Mouse (Mus musculus) ovary, postnatal 14 days (tissue): ENCODE results near the gene Gm15097.
A peak's percentile ranks its signal among the peaks of the same experiment; 100 is the strongest.
"Not testable (repeated sequence)": the region's sequence is repeated elsewhere in the genome, so short reads cannot be mapped to it uniquely, and the experiment has no call there.

Experiments
- DNase-seq: peaks from one replicate; pipeline ENCODE4 v3.0.0; 2022; ENCODE audit warnings: low spot score

Gene Gm15097

GRCm38 (mm10) chrX:149784173-149784572 lies at the start of gene Gm15097:
Gm15097 (plus strand) TSS chrX:149784473.
- not testable (repeated sequence) for DNase-seq

DNA sequence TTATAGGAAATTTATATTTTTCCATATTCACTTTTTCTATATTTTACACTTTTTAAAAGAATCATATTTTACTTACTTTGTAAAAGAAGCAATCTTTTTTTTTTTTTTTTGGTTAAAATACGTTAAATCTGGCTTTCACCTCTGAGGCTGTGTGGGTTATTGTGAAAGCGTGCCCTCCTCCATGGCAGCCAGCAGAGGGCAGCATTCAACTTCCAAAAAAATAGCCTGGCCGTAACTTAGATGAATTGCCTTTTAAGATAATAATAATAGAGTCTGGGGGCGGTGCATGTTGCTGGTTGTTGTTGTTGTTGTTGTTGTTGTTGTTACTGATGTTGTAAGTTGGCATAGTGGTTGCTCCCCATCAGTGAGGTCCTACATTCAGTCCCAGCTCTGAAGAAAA lies 21.4 kb upstream of the Gm15097 start:
- DNase-seq, result peak; percentile 15

DNA sequence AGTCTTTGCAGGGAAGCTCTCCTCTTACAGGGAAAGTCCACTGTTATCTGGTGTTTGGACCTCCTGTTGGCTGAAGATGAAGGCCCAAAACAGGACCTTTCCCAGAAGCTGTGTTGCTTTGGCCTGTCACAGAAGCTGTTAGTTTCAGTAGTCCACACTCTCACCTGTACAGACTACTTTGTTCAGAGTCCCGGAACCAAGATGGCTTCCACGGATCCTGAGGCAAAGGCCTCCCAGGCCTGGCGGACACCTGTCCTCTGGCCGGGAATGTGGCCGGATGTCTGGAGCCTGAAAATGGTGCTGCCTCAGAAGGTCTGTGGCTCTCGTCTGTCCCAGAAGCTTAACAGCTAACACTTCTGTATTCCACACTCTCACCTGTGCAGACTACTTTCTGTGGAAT lies 26.9 kb downstream of the Gm15097 start:
- DNase-seq, result not testable (repeated sequence)
